Mouse (Mus musculus): ENCODE data around the gene Pigyl. TPM values are rescaled to one million over a fixed set of nuclear protein-coding genes. Genes with fewer than 3 reads are reported as not detected.
A peak's percentile ranks its signal among the peaks of the same experiment; 100 is the strongest.

Gene Pigyl
- polyA plus RNA-seq, 1 experiment = 19.5 TPM

DNA sequence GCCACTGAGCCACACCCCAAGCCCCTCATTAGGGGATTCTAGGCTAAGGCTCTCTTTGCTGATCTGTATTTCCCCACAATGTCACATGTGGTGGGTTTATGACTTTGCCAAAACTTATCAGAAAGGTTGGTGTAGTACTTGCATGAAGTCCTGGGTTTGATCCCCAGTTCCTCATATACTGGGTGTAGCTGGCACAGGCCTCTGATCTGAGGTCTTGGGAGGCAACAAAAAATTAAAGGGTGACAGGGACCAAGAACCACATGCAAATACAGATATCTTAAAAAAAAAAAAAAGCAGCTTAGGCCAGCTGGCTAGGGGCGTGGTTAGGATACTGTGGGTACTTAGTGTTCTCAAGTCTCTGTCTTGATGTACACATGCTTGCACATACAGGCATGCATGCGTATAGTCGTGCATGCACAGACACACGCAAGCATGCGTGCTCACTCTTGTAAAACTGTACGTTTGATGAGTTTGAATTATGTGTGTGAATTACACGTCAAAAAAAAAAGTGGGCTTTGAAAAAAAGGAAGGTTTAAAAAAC is 33.5 kb upstream of the Pigyl start:
- TF ChIP-seq CTCF (IDR thresholded peaks at IDR 0.05; ENCODE audit: low read depth, low read length) = no peak
- TF ChIP-seq POLR2A (IDR thresholded peaks at IDR 0.05; ENCODE audit: borderline replicate concordance, low read depth, low read length) = no peak
- Histone ChIP-seq H3K4me3 (ENCODE audit: insufficient read depth, low read length) (no peak overlapping the region), H3K27ac (ENCODE audit: insufficient read depth, low read depth, low read length) (no peak overlapping the region), H3K4me1 (ENCODE audit: control insufficient read depth, insufficient read depth, low read length) (peaks cover 43% of the 10 kb centered on the region)

DNA sequence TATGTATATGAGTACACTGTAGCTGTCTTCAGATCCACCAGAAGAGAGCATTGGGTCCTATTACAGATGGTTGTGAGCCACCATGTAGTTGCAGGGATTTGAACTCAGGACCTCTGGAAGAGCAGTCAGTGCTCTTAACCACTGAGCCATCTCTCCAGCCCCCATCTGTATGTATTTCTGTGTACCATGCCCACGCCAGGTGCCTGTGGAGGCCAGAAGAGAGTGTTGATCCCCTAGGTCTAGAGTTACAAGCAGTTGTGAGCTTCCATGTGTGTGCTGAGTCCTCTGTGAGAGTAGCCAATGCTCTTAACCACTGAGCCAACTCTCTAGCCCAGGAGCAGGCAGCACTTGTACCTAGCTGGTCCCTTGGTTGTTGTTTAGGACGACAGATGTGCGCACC is 32.5 kb upstream of the Pigyl start:
- H3K4me1 ChIP-seq (ENCODE audit: control insufficient read depth, insufficient read depth, low read length) = peaks cover 32% of the 10 kb centered on the region
- no peak overlapping the region for H3K27ac ChIP-seq (ENCODE audit: insufficient read depth, low read depth, low read length)
- no peak overlapping the region for H3K4me3 ChIP-seq (ENCODE audit: insufficient read depth, low read length)
- TF ChIP-seq CTCF (IDR thresholded peaks at IDR 0.05; ENCODE audit: low read depth, low read length) (no peak), POLR2A (IDR thresholded peaks at IDR 0.05; ENCODE audit: borderline replicate concordance, low read depth, low read length) (no peak)

DNA sequence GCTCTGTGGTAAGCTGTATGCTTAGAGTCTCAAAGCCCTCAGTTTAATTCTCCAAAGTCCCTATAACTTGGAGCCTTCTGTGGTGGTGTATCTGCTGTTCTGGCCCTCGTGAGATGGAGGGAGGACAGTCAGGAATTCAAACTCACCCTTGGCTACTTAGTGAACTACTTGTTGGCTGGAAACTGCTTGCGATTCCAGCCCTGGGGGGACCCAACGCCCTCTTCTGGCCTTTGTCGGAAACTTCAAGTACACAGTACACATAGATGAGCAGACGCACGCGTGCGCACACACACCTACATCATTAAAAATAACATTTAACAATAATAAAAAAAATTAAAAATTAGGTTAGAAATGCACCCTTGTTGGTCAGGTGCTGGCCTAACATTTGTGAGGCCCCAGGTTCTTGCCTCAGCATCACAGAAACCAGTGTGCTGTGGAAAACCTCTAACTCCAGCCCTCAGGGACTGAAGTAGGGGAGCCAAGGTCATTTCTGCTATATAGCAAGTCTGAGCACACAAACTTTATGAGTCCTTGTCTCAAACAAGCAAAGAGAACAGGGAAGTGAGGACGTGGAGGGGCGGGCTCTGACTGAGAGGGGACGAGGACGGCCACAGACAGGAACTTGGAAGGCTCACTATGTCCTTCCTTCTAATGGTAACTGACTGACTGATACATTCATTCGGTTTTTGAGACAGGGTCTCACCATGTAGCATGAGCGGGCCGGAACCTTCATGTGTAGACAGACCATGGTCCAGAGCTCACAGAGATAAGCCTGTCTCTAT is 31.2 kb upstream of the Pigyl start:
- TF ChIP-seq POLR2A (IDR thresholded peaks at IDR 0.05; ENCODE audit: borderline replicate concordance, low read depth, low read length) (no peak), CTCF (IDR thresholded peaks at IDR 0.05; ENCODE audit: low read depth, low read length) (0 out of 2 replicates have a peak, but pooled peaks have one; percentile 9)
- Histone ChIP-seq H3K27ac (ENCODE audit: insufficient read depth, low read depth, low read length) (peak overlapping the region; percentile 62), H3K4me1 (ENCODE audit: control insufficient read depth, insufficient read depth, low read length) (peaks cover 28% of the 10 kb centered on the region), H3K4me3 (ENCODE audit: insufficient read depth, low read length) (no peak overlapping the region)

DNA sequence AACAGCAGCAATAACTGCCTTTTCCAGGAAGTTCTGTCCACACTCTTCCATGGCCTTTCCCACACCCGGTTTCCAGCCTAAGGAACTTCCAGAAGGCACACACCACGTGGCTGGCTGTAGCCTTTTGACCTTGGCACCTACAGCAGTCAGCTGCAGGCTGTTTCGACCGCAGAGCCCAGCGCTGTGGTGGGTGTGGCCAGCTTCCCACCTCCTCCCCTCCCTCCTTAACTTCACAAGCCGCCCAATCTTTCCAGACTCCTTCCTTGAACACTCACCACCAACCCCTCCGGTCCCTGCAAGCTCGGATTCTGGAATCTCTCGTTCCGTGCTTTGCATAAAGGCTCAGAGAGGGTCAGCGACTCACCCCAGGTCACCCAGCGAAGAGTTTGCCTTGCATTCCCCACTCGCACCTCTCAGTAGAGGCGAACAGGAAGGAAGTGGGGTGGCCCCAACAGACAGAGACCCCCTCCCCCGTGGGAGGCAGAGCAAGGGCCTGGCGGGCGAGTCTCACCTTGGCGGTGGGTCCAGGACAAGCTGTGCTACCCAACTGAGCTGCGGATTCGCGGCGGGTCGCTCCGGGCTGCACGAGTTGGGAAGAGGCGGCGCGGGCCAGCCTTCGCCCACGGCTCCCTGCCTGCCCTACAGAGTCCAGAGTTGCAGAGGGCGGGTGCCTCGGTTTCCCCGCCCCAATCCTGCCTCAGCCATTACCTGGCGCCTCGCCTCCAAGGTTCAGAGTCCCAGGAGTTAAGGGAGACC is 25.2 kb upstream of the Pigyl start:
- TF ChIP-seq CTCF (IDR thresholded peaks at IDR 0.05; ENCODE audit: low read depth, low read length) (no peak), POLR2A (IDR thresholded peaks at IDR 0.05; ENCODE audit: borderline replicate concordance, low read depth, low read length) (no peak)
- Histone ChIP-seq H3K27ac (ENCODE audit: insufficient read depth, low read depth, low read length) (no peak overlapping the region), H3K4me3 (ENCODE audit: insufficient read depth, low read length) (no peak overlapping the region), H3K4me1 (ENCODE audit: control insufficient read depth, insufficient read depth, low read length) (peaks cover 7% of the 10 kb centered on the region)

DNA sequence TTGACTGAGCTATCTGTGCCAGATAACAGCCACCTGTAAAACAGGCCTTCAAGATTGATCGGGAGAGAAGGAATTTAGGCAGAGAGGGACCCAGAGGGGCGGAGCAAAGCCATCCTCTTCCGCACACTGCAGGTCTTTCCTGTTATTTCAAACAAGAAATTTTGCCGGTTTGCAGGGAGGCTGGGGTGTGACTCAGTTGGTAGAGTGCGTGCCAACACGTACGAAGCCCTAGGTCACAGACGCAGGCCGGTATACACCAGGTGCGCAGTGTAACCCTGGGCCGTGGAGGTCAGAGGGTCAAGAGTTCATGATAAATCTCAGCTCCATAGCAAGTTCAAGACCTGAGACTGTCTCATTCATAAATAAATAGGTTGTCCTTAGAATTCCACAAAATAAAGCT is 24.4 kb upstream of the Pigyl start:
- H3K4me1 ChIP-seq (ENCODE audit: control insufficient read depth, insufficient read depth, low read length) = peaks cover 7% of the 10 kb centered on the region
- H3K4me3 ChIP-seq (ENCODE audit: insufficient read depth, low read length) = no peak overlapping the region
- TF ChIP-seq POLR2A (IDR thresholded peaks at IDR 0.05; ENCODE audit: borderline replicate concordance, low read depth, low read length) = no peak
- TF ChIP-seq CTCF (IDR thresholded peaks at IDR 0.05; ENCODE audit: low read depth, low read length) = no peak
- H3K27ac ChIP-seq (ENCODE audit: insufficient read depth, low read depth, low read length) = no peak overlapping the region

DNA sequence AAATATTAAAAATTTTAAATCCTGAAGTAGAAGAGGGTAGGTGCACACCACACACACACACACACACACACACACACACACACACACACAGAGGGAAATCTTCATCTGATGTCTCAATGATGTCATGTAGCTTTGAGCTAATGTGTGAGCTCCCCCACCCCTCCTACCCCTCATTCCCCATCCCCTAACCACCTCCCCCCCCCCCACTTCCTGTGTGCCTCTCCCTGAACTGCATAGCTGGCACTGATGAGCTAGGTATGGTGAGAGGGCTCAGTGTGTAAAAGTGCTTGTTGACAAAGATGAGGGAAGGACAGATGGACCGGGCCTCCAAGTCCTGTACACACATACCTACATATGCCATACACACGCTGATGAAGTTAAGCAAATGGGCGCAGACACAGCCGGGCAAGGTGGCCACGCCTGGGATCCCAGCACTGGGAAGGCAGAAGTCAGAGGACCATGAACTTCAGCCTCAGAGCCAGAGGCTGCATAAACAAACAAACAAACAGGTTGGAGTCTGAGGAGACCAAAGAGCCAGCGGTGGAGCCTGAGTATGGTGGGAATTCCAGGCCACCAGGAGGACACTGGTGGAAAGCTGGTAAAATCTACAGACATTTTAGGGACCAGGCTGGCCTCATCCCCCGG is 22.3 kb upstream of the Pigyl start:
- TF ChIP-seq CTCF (IDR thresholded peaks at IDR 0.05; ENCODE audit: low read depth, low read length) (no peak), POLR2A (IDR thresholded peaks at IDR 0.05; ENCODE audit: borderline replicate concordance, low read depth, low read length) (no peak)
- Histone ChIP-seq H3K4me1 (ENCODE audit: control insufficient read depth, insufficient read depth, low read length) (peaks cover 7% of the 10 kb centered on the region), H3K27ac (ENCODE audit: insufficient read depth, low read depth, low read length) (no peak overlapping the region), H3K4me3 (ENCODE audit: insufficient read depth, low read length) (no peak overlapping the region)

DNA sequence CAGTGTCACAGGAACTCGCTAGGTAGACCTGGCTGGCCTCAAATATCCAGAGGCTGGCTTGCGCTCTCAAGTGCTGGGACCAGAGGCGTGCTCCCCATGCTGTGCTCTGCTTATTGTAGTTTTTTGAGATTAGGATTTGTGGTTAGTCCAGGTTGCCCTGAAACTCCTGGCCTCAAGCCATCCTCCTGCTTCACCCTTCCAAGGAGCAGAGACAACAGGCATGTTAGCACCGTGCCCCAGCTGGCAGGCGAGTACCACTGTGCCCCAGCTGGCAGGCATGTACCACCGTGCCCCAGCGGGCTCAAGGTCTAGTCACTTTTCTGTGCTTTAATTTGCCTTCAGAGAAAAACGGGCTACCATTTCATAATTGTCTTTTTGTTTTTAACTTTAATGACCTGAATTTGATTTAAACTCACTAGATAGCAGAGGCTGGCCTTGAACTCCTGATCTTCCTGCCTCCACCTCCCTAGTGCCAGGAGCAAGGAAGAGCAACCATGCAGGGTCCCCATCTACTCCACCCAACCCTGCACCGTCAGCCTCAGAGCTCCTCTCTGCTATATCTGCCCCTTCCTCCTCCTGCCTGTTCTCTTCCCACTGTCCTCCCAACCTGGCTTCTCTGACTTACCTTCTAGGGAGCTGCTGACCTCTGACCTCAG is 21.5 kb upstream of the Pigyl start:
- Histone ChIP-seq H3K4me1 (ENCODE audit: control insufficient read depth, insufficient read depth, low read length) (peaks cover 7% of the 10 kb centered on the region), H3K4me3 (ENCODE audit: insufficient read depth, low read length) (no peak overlapping the region), H3K27ac (ENCODE audit: insufficient read depth, low read depth, low read length) (no peak overlapping the region)
- TF ChIP-seq CTCF (IDR thresholded peaks at IDR 0.05; ENCODE audit: low read depth, low read length) = no peak
- TF ChIP-seq POLR2A (IDR thresholded peaks at IDR 0.05; ENCODE audit: borderline replicate concordance, low read depth, low read length) = no peak

DNA sequence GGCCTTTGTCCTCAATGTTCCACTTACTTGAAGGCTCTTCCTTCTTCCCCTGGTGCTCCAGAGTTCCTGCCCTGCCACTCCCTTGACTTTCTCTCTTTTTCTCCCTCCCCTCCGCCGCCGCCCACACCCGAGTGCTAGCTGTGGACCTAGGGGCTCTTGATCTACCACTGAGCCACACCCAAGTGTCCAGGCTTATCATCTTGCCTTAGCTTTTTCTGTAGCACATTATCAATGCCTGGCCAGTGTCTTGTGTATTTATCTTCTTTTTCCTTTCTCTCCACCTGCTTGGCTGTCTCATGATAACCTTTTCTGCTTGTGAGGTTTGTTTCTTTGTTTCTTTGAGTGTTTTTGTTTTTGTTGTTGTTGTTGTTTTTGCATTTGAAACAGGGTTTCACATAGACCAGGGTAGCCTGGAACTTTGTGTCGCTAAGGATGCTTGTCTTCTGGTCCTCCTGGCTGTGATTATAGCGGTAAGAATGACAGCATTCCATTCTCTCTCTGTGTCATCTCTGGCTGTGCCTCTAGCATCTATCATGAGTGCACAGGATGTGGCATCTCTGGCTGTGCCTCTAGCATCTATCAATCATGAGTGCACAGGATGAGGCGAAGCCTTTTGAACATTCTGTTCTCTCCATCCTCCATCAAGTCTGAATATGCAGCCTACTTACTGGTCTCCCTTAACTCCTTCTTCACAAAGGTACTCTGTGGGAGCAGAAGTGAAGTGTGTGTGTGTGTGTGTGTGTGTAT is 20.8 kb upstream of the Pigyl start, which contains the start of gene Acp5:
Gene Acp5, minus strand, starts transcription at position 68 of the 747 bp plus-strand sequence.
- H3K4me1 ChIP-seq (ENCODE audit: control insufficient read depth, insufficient read depth, low read length) = peaks cover 7% of the 10 kb centered on the region
- TF ChIP-seq CTCF (IDR thresholded peaks at IDR 0.05; ENCODE audit: low read depth, low read length) = no peak
- TF ChIP-seq POLR2A (IDR thresholded peaks at IDR 0.05; ENCODE audit: borderline replicate concordance, low read depth, low read length) = no peak
- H3K4me3 ChIP-seq (ENCODE audit: insufficient read depth, low read length) = no peak within 1 kb of the TSS
- H3K27ac ChIP-seq (ENCODE audit: insufficient read depth, low read depth, low read length) = no peak within 1 kb of the TSS
